Mouse (Mus musculus): ENCODE results near the gene Lama5. TPM values are rescaled to one million over a fixed set of nuclear protein-coding genes. Genes with fewer than 3 reads are reported as not detected.

Gene Lama5
- polyA plus RNA-seq, 1 experiment, result 0.12 TPM

DNA sequence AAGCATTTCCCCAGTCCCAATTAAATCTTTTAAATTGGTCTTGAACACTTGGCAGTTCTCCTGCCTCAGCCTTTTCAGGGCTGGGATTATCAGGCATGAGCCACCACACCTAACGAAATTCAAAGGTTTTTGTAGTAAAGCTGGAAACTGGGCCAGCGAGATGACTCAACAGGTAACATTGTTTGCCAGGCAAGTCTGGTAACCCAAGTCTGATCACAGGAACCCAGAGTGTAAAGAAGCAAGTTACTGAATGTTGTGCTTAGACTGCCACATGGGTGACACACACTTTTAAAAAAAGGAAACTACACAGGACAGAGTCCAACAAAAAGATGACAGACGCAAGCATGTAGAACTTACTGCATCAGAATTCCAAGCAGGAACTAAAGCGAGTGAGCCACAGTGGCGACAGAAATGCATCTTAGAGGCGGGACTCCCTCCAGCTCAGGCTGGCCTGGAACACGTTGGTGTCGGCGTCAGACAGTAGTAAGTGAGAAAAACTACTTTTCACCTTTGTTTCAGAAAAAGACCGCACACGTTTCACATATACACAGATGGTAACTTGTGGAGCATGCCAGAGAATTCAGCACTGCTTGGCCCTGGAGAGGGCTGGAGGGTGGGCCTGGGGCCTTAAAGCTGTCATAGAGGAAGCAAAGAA lies 55.4 kb downstream of the Lama5 start:
- H3K4me3 ChIP-seq (ENCODE audit: insufficient read depth, low read length), result no peak overlapping the region; the same call in 1 of the 2 replicates
- H3K4me1 ChIP-seq (ENCODE audit: control insufficient read depth, insufficient read depth, low read length), result peaks cover 7% of the 10 kb centered on the region
- TF ChIP-seq CTCF (IDR thresholded peaks at IDR 0.05; ENCODE audit: low read depth, low read length) (no peak), POLR2A (IDR thresholded peaks at IDR 0.05; ENCODE audit: borderline replicate concordance, low read depth, low read length) (no peak)
- H3K27ac ChIP-seq (ENCODE audit: insufficient read depth, low read depth, low read length), result no peak overlapping the region

DNA sequence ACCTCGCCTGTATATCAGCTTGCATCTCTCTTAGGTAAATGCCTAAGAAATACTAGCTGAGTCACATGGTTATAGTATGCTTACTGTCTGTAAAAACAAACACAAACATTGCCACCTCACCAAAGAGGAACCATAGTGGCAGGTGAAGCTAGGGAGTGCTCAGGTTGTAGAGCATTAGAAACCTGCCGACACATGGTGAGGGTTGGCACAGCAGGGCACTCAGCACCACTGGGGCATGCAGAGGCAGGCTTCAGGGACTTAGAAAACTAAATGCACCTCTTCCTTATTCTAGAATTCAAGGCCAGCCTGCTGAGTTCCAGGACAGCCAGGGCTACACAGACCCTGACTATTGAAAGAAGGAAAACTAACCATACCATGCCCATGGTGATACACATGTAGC lies 58.8 kb downstream of the Lama5 start:
- TF ChIP-seq POLR2A (IDR thresholded peaks at IDR 0.05; ENCODE audit: borderline replicate concordance, low read depth, low read length) (no peak), CTCF (IDR thresholded peaks at IDR 0.05; ENCODE audit: low read depth, low read length) (no peak)
- peaks cover 7% of the 10 kb centered on the region for H3K4me1 ChIP-seq (ENCODE audit: control insufficient read depth, insufficient read depth, low read length)
- no peak overlapping the region for H3K27ac ChIP-seq (ENCODE audit: insufficient read depth, low read depth, low read length)
- H3K4me3 ChIP-seq (ENCODE audit: insufficient read depth, low read length), result no peak overlapping the region

DNA sequence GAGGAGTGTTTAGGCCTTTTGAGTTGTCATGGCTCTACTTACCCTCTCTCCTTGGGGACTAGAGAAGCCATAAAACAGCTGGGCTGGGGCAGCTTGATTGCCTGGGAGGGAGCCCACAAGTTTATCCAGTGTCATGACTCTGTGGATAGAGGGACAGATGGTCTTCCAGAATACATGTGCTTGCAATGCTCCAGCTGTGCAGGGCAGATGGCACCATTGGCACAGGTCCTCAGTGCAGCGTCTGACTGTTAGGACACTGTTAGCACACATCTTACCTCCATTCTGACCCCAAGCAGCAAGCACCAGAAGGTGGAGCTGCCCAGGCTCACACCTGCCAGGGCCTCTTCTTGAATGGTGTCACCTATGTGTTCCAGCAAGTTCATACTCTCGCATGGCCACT lies 59.8 kb downstream of the Lama5 start:
- no peak overlapping the region for H3K27ac ChIP-seq (ENCODE audit: insufficient read depth, low read depth, low read length)
- H3K4me1 ChIP-seq (ENCODE audit: control insufficient read depth, insufficient read depth, low read length), result peaks cover 6% of the 10 kb centered on the region
- TF ChIP-seq CTCF (IDR thresholded peaks at IDR 0.05; ENCODE audit: low read depth, low read length), result no peak
- TF ChIP-seq POLR2A (IDR thresholded peaks at IDR 0.05; ENCODE audit: borderline replicate concordance, low read depth, low read length), result no peak
- no peak overlapping the region for H3K4me3 ChIP-seq (ENCODE audit: insufficient read depth, low read length)

DNA sequence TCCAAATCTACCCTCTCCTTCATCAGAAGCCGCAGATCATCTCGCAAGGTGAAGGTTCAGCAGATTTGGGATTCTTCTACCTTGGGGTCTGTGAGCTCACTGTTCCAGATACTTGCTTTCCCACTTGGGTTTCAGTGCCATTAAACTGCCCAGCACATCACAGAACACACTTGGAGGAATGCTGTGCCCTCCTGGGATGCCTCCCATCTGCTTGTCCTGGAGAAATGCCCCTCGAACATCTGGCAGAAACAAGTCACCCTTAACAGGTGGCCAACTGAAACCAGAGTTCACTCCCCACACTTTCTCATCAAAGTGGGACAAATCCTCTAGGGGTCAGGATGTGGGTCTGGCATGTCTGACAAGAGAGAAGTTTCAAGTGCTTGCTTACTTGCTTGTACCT lies 67.0 kb downstream of the Lama5 start:
- H3K4me3 ChIP-seq (ENCODE audit: insufficient read depth, low read length), result no peak overlapping the region
- no peak overlapping the region for H3K27ac ChIP-seq (ENCODE audit: insufficient read depth, low read depth, low read length)
- TF ChIP-seq CTCF (IDR thresholded peaks at IDR 0.05; ENCODE audit: low read depth, low read length) (no peak), POLR2A (IDR thresholded peaks at IDR 0.05; ENCODE audit: borderline replicate concordance, low read depth, low read length) (no peak)
- no peaks in the 10 kb centered on the region for H3K4me1 ChIP-seq (ENCODE audit: control insufficient read depth, insufficient read depth, low read length)

DNA sequence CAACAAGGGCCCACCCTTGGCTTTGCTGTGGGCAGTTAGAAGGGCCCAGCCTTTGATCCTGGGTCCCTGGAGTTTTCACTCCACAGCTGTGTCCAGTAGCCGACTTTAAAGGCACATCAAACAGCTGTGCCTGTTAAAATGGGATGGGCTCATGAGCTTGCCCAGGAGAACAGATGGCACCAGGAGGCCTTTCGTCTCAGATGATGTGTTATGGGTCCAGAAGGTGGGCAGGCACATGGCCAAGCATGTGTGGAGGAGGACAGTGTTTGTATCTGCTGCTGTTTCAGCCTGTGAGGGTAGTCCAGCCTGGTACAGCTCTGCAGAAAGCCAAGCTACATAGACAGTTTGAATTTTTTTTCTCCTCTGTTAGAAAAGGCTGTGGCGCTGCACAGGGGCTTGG lies 70.9 kb downstream of the Lama5 start:
- no peak for TF ChIP-seq POLR2A (IDR thresholded peaks at IDR 0.05; ENCODE audit: borderline replicate concordance, low read depth, low read length)
- TF ChIP-seq CTCF (IDR thresholded peaks at IDR 0.05; ENCODE audit: low read depth, low read length), result no peak
- Histone ChIP-seq H3K4me3 (ENCODE audit: insufficient read depth, low read length) (no peak overlapping the region), H3K27ac (ENCODE audit: insufficient read depth, low read depth, low read length) (no peak overlapping the region), H3K4me1 (ENCODE audit: control insufficient read depth, insufficient read depth, low read length) (no peaks in the 10 kb centered on the region)

DNA sequence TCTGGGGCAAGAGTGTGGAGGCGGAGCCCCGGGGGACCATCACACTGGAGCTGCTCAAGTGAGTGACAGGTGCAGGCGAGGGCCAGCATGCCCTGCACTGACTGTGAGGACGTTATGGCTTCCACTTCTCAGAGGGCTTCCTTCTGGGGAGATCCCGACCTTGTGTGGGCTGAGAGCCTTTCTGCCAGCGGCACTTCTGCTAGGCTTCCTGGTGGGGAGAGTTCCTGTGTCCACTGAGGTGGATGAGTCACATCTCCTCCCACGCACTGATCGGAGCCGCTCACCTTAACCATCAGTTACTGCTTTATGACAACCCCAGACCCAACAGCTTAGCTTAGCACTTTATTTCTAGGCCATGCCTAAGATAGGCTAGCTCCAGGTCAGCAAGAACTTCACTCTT lies 77.1 kb downstream of the Lama5 start:
- no peaks in the 10 kb centered on the region for H3K4me1 ChIP-seq (ENCODE audit: control insufficient read depth, insufficient read depth, low read length)
- no peak overlapping the region for H3K4me3 ChIP-seq (ENCODE audit: insufficient read depth, low read length)
- no peak for TF ChIP-seq POLR2A (IDR thresholded peaks at IDR 0.05; ENCODE audit: borderline replicate concordance, low read depth, low read length)
- no peak for TF ChIP-seq CTCF (IDR thresholded peaks at IDR 0.05; ENCODE audit: low read depth, low read length)
- no peak overlapping the region for H3K27ac ChIP-seq (ENCODE audit: insufficient read depth, low read depth, low read length)

DNA sequence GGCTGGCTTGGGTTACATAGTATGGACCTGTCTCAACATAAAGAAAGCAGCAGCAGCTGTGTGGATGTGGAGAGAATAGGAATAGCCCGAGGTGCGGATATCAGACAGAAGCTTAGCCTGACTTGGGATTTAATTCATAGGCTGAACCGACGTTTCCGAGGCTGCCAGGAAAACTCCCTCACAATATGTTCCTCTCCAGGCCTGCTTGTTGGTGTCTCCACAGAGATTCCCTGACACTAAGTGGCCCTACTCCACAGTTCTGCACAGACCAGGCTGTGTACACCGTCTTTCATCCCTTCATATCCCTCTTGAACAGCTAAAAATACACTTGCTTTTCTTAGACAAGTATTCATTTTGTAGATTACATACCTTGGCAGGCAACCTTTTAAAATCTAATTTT lies 78.3 kb downstream of the Lama5 start:
- no peak overlapping the region for H3K4me3 ChIP-seq (ENCODE audit: insufficient read depth, low read length)
- H3K4me1 ChIP-seq (ENCODE audit: control insufficient read depth, insufficient read depth, low read length), result no peaks in the 10 kb centered on the region
- no peak overlapping the region for H3K27ac ChIP-seq (ENCODE audit: insufficient read depth, low read depth, low read length)
- no peak for TF ChIP-seq POLR2A (IDR thresholded peaks at IDR 0.05; ENCODE audit: borderline replicate concordance, low read depth, low read length)
- no peak for TF ChIP-seq CTCF (IDR thresholded peaks at IDR 0.05; ENCODE audit: low read depth, low read length)

DNA sequence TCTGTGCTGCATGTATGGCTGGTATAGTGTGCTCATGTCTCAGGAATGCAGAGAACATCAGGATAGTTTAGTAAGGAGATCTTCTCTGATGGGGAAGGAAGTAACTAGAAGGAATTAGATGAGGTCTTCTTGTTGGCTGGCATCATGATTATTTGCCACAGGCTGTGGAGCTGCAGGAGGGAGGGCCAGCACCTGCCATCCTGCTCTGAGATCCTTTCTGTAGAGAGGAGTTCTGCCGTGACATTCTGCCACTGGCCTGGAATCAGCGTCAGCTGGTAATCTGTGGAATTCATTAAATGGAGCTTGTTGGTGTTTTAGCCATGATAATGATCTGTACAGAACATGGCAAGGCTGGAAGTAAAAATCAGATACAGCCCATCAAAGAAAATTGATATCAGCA lies 79.6 kb downstream of the Lama5 start:
- H3K4me3 ChIP-seq (ENCODE audit: insufficient read depth, low read length), result no peak overlapping the region
- TF ChIP-seq POLR2A (IDR thresholded peaks at IDR 0.05; ENCODE audit: borderline replicate concordance, low read depth, low read length) (no peak), CTCF (IDR thresholded peaks at IDR 0.05; ENCODE audit: low read depth, low read length) (no peak)
- no peaks in the 10 kb centered on the region for H3K4me1 ChIP-seq (ENCODE audit: control insufficient read depth, insufficient read depth, low read length)
- no peak overlapping the region for H3K27ac ChIP-seq (ENCODE audit: insufficient read depth, low read depth, low read length)

DNA sequence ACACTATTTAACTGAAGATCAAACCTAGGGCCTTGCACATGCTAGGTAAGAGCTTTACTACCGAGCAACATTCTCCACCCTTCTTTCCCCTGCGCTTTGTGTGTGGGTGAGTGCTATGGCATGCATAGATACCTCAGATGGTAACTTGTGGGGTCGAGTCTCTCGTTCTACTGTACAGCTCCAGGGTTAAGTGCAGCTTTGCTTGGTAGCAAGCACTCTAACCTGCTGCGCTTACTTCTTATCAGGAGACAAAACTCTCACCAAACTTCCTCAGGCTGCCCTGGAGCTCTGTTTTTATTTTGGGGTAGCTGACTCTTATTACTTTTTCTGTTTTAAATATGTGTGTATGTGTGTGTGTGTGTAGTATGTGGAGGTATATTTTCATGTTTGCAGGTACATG lies 90.2 kb downstream of the Lama5 start:
- H3K4me3 ChIP-seq (ENCODE audit: insufficient read depth, low read length), result no peak overlapping the region
- H3K4me1 ChIP-seq (ENCODE audit: control insufficient read depth, insufficient read depth, low read length), result peaks cover 17% of the 10 kb centered on the region
- H3K27ac ChIP-seq (ENCODE audit: insufficient read depth, low read depth, low read length), result no peak overlapping the region
- TF ChIP-seq CTCF (IDR thresholded peaks at IDR 0.05; ENCODE audit: low read depth, low read length), result no peak
- no peak for TF ChIP-seq POLR2A (IDR thresholded peaks at IDR 0.05; ENCODE audit: borderline replicate concordance, low read depth, low read length)

DNA sequence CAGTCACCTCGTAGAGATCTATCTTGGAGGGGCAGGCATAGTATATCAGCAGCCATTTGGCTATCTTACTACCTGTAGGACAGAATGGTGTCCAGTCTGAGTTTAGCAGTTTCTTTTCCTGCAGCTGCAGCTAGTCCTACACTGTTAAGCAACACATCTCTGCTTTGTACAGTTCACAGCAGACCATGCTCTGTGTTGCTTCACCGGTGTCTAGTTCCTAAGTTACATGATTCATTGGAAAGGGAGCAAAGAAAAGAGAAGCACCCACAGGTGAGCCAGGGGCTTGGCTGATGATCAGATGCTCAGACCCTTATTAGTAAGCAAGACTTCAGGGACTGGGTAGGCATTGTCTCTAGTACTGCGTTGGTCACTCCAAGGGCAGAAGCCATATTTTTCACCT lies 91.7 kb downstream of the Lama5 start:
- Histone ChIP-seq H3K27ac (ENCODE audit: insufficient read depth, low read depth, low read length) (no peak overlapping the region), H3K4me3 (ENCODE audit: insufficient read depth, low read length) (no peak overlapping the region), H3K4me1 (ENCODE audit: control insufficient read depth, insufficient read depth, low read length) (peaks cover 20% of the 10 kb centered on the region)
- TF ChIP-seq CTCF (IDR thresholded peaks at IDR 0.05; ENCODE audit: low read depth, low read length), result no peak
- TF ChIP-seq POLR2A (IDR thresholded peaks at IDR 0.05; ENCODE audit: borderline replicate concordance, low read depth, low read length), result no peak

DNA sequence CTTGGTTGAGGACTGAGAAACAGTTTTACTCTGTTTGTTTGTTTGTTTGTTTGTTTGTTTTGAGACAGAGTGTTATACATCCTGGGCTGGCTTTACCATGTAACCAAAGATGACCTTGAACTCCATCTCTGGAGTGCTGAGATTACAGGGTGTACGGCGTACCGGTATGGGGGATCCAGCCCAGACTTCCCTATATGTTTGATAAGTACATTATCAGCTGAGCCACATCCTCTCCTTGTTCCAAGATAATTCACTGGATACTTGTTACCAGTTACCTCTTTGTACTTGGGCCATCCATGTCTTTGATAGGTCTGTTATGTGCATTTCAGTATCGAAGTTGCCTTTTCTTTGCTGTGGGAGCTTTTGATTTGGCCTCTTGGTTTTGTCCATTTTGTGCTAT lies 92.4 kb downstream of the Lama5 start:
- H3K27ac ChIP-seq (ENCODE audit: insufficient read depth, low read depth, low read length), result no peak overlapping the region
- no peak overlapping the region for H3K4me3 ChIP-seq (ENCODE audit: insufficient read depth, low read length)
- peaks cover 24% of the 10 kb centered on the region for H3K4me1 ChIP-seq (ENCODE audit: control insufficient read depth, insufficient read depth, low read length)
- TF ChIP-seq POLR2A (IDR thresholded peaks at IDR 0.05; ENCODE audit: borderline replicate concordance, low read depth, low read length) (no peak), CTCF (IDR thresholded peaks at IDR 0.05; ENCODE audit: low read depth, low read length) (no peak)

All from bone marrow macrophage, adult 2 months (primary cell).